Mouse (Mus musculus) left cerebral cortex, postnatal 10 days (tissue): Measurements from ENCODE around the gene Gbp9. TPM values are rescaled to one million over a fixed set of nuclear protein-coding genes. Genes with fewer than 3 reads are reported as not detected.
"Not testable (repeated sequence)": the region's sequence is repeated elsewhere in the genome, so short reads cannot be mapped to it uniquely, and the experiment has no call there.

Source experiments
- DNase-seq, 2 experiments: peaks; one replicate each; pipeline ENCODE4 v3.0.0; 2021 to 2022; ENCODE audit warnings: low spot score in 2 of 2, mixed read lengths in 1 of 2; ENCODE audit errors: extremely low spot score in 1 of 2
- intact Hi-C: fragments of 180-260 bp; cut with DNase I; formaldehyde crosslinking; loops from one replicate; pipeline ENCODE4 v1.15.1; 2025
- total RNA-seq, 2 experiments: library from RNA; stranded (reverse); gene quantifications; 2 replicates each; pipeline ENCODE4 v1.2.3; 2021

The Gbp9 gene
- total RNA-seq, 2 experiments from 2014 or later: 1.5 to 3.0 TPM

DNA sequence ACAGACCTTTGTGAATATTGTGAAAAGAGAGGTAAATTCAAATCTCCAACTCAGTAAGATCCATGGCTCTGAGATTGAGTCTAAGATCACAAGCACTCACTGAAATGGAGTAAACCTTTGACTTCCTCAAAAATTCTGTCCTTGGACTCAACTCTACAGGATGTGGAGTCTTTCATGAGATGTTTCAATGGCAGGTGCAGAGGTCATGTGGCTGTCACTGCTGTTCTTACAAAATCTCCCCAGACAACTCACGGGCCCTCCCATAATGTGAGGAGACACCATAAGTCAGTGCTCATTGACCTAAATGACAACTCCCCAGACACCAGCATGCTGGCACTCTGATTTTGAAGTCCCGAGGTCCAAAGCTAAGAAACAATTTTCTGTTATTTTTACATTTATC is 74.9 kb downstream of the Gbp9 start:
- intact Hi-C loops, DNase-seq: not testable (repeated sequence)

GRCm38 (mm10) chr5:105063321-105063720 is 76.0 kb downstream of the Gbp9 start:
- intact Hi-C loops: no loop called here
- no peak for DNase-seq

DNA sequence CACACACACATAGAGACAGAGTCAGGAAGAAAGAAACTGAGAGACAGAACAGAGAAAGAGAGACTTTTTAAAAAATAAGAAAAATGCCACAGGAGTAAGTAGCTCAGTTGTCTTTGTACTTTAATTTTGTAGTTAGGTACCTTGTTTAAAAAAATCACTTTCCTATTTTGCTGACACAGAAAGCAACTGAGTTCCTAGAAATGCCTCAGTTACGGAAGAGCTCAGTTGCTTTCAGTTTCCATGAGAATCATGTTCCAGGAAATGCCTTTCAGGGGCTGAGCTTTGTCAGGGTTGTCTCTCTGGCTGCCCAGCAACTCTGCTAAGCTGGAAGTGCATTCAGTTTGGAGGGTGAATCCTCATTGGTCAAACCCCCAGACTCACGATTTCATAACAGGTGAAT is 76.9 kb downstream of the Gbp9 start:
- DNase-seq, intact Hi-C loops: not testable (repeated sequence)

DNA sequence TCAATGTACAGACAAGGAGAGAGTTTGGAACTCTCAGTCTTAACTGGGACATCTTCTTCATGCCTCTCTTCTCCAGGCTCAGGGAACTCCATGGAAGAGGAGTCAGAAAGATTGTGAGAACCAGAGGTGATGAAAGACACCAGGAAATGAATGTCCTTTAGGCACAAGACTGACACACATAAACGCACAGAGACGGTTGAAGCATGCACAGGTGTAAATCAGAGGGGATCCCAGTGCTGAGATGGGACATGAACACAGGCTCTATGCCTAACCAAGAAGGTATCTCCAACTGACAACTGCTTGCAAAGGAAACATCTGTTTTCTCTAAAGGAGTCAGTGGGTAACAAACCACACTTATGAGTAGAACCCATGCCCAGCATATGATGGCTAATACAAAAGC is 79.1 kb downstream of the Gbp9 start:
- intact Hi-C loops: no loop called here
- no peak for DNase-seq

GRCm38 (mm10) chr5:105055279-105055678 is 84.1 kb downstream of the Gbp9 start:
- intact Hi-C loops: no loop called here

DNA sequence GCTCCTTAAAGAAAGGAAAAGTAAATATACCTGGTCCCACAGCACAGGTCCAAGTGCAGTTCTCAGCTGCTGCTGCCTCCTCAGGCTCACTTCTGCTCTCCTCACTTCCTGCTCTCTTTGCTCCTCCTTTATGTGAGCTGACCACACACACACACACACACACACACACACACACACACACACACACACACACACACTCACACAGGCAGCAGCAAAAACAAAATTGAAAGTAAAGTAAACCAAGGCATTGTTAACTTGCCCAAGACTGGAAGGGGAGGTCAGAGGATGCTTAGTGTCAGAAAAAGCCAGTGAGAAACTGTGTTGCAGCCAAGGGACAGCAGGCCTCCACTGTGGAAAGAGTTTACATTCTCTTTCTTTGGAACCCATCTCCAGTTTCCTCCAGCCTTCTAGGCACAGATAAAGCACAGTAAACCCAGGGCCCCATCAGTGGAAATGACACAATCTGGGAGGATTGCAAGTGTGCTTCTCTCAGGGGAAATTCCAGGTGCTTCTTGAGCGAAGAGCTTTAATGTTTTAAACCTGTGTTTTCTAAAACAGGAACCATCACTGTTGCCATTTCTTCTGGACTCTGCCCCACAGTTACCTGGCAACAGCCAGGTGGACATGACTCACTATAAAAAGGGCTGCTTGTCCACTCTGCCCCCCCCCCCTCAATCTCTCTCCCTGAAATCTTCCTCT is 85.7 kb downstream of the Gbp9 start:
- DNase-seq, intact Hi-C loops: not testable (repeated sequence)

More at GRCm38 (mm10) chr5:105055279-105055678, 84.1 kb downstream of the Gbp9 start:
- DNase-seq: no peak

DNA sequence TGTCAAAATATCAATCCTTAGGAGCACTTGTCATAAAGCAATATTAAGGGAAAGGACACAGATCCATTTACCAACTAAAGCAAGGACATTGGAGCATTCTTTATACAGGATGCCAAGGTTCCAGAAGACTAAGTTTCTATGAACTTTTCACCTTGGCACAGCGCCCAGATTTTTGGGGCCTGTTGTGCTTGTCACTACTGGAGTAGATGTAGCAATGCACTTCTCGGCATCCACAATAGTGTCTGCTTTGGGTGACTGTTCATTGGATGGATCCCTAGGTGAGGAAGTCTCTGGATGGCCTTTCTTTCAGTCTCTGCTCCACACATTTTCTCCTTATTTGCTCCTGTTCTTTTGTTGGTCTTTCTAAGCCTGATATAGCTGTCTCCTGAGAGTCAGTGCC is 107.0 kb downstream of the Gbp9 start:
- intact Hi-C loops: no loop called here
- DNase-seq: peak in 1 of 2 experiments; percentile 34

Other genes starting within 250 kb of the Gbp9 start
- under 1 TPM in 1 of 2 experiments, not detected in 1; 0.12 TPM for gene Abcg3, start 156.8 kb downstream of the Gbp9 start, total RNA-seq
- under 1 TPM in 1 of 2 experiments, not detected in 1; 0.22 TPM for gene Gbp8, start within 50 bp of the Gbp9 start, total RNA-seq
- gene Gbp4, start within 50 bp of the Gbp9 start, total RNA-seq: 1 to 10 TPM in 1 of 2 experiments, under 1 TPM in 1; 0.89 to 1.2 TPM
- not detected for gene Gbp10, start 100.0 kb upstream of the Gbp9 start, total RNA-seq
- not detected for gene Gm43302, start 154.2 kb upstream of the Gbp9 start, total RNA-seq
- 1 to 10 TPM in 1 of 2 experiments, under 1 TPM in 1; 0.97 to 1.0 TPM for gene Gbp6, start 154.2 kb upstream of the Gbp9 start, total RNA-seq